Mouse (Mus musculus): ENCODE measurements around the gene Rassf2.

Rassf2 gene

GRCm38 (mm10) chr2:131954835-131955234 lies 75.2 kb downstream of the Rassf2 start:
- no peak for DNase-seq (ENCODE audit: low read depth)

GRCm38 (mm10) chr2:131953711-131954110 lies 76.3 kb downstream of the Rassf2 start:
- no peak for DNase-seq (ENCODE audit: low read depth)

- DNase-seq (ENCODE audit: low read depth), result no peak
Measured at GRCm38 (mm10) chr2:131952961-131953538, 77.0 kb downstream of the Rassf2 start.

- DNase-seq (ENCODE audit: low read depth), result no peak
Measured at GRCm38 (mm10) chr2:131952456-131952855, 77.6 kb downstream of the Rassf2 start.

- DNase-seq (ENCODE audit: low read depth), result no peak
Measured at GRCm38 (mm10) chr2:131950598-131951095, 79.4 kb downstream of the Rassf2 start, which contains the start of gene Prnd. Gene Prnd, plus strand, starts transcription at chr2:131950861.

- peak; percentile 27 for DNase-seq (ENCODE audit: low read depth)
Measured at GRCm38 (mm10) chr2:131949767-131950597, 80.1 kb downstream of the Rassf2 start.

- DNase-seq (ENCODE audit: low read depth), result no peak
Measured at GRCm38 (mm10) chr2:131948916-131949639, 81.0 kb downstream of the Rassf2 start.

- DNase-seq (ENCODE audit: low read depth), result no peak
Measured at GRCm38 (mm10) chr2:131948156-131948555, 81.9 kb downstream of the Rassf2 start.

GRCm38 (mm10) chr2:131946351-131946750 lies 83.7 kb downstream of the Rassf2 start:
- no peak for DNase-seq (ENCODE audit: low read depth)

GRCm38 (mm10) chr2:131945765-131946164 lies 84.3 kb downstream of the Rassf2 start:
- no peak for DNase-seq (ENCODE audit: low read depth)

GRCm38 (mm10) chr2:131945225-131945624 lies 84.8 kb downstream of the Rassf2 start:
- DNase-seq (ENCODE audit: low read depth), result no peak

- no peak for DNase-seq (ENCODE audit: low read depth)
Measured at GRCm38 (mm10) chr2:131944370-131944769, 85.7 kb downstream of the Rassf2 start.

- DNase-seq (ENCODE audit: low read depth), result no peak
Measured at GRCm38 (mm10) chr2:131941501-131941900, 88.6 kb downstream of the Rassf2 start.

GRCm38 (mm10) chr2:131940506-131940905 lies 89.6 kb downstream of the Rassf2 start:
- DNase-seq (ENCODE audit: low read depth), result no peak
